Mouse (Mus musculus) testis, postnatal 10 days (tissue): ENCODE data around the gene Cd2.

Experiments
- DNase-seq: peaks from one replicate; pipeline ENCODE4 v3.0.0; 2021; ENCODE audit warnings: low spot score

Gene Cd2

GRCm38 (mm10) chr3:101293571-101294135 is 5.9 kb upstream of the Cd2 start:
- no peak for DNase-seq

DNA sequence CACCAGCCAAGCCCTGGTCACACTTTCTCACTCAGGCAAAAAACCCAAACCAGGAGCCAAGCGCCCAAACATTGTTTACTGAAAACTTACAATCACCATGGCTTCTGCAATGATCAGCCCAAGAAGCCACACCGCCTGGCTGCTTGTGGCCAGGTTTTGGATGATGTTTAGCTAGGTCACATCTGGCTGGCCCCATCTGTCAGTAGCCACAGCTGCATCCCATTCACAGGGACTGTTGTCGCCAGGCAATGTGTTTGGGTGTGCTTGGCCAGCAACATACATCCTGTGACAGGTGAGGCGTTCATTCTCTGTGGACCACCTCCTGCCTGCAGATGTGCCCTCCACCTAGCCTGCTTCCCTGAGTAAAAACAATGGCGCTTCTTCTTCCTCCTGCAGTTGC is 4.9 kb upstream of the Cd2 start:
- DNase-seq = no peak

DNA sequence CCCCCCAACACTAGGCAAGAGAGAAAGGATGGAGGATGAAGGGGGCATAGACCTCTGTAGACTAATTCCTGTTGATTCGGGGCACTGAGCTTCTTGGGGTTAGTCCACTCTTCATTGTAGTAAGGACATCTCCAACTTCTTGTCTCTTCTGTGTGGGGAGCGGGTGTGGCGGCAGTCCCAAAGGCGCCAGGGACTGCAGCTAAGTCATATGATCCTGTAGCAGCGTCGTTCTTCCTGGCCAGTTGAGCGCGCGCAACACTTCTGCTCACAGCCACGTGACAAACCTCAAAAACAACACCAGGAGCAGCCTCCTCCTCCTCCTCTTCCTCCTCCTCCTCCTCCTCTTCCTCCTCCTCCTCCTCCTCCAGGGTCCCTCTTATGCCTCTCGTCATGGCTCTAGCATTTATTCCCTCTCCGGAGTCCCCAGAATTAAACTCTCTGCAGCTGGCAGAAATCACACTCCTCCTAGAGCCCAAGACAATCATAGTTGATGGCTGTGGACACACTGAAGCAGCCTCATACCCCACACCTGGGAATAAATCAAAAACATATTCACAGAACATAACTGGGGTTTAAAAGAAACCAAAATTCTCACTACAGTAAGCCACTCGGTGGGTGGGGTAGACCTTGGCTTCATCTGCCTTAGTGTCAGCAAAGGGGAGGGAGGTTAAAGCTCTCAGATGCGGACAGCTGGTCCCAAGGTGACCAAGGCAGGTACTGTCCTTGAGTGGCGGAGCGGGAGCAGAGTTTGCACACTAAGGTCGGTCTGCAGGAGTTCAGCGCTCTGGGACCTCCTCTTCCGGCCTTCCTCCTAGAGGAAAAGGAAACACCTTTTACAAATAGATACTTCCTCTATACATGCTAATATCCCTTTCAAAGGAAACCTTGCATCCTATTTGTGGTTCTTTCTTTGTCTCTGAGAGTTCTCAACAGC is 3.1 kb upstream of the Cd2 start:
- DNase-seq = no peak

DNA sequence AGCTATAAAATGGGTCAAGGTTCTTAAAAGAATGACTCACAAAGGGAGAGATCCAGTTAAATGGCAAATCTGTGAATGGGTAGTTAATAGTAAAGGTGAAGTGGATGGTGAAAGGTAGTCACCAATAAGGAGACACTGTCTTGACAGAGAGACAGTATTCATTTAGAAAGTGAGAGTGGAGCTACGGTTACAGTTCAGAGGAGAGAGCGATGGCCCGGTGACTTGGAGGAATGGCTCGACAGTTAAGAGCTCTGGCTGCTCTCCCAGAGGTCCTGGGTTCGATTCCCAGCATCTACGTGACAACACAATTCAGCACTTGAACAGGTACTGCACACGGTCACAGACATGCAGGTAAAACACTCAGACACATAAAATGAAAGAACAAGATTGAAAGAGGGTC is 2.3 kb upstream of the Cd2 start:
- DNase-seq = no peak

DNA sequence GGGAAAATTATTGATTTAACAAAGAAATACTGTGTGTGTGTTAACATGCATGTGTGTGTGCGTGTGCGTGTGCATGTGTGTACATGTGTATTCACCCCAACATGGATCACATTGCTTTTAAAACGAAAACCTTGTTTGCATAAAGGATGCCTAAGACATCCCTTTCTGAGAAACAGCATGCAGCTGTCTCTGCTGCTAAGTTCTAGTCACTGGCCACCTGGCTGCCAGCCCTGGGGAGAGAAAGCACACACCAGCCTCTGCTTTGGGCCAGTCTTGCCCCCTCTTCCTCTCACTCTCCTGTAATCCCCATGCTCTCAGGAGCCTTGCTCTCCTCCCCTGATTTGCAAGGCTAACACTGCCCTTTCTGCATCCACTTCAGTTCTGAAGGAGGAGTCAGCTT is 1.7 kb upstream of the Cd2 start:
- DNase-seq = no peak

- DNase-seq = no peak
Measured at GRCm38 (mm10) chr3:101286336-101287325, 1.1 kb downstream of the Cd2 start.

DNA sequence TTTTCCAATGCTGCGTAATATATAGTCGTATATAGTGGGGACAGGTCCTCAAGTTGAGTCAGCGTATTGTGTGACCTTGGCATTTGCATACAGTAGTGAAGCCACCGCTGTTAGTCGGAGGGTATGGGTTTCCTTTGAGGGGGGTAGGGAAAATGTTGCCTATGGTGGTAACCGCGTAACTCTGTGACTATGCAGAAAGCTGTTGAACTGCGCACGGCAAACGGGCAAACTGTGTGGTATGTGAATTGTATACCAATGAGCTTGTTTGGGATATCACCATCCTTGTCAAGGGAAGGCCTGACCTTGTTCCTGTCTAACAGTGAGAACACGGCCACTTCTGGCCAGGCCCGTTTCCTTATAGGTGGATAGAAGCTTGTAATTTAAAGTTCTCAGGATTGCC is 1.9 kb downstream of the Cd2 start:
- DNase-seq = no peak

DNA sequence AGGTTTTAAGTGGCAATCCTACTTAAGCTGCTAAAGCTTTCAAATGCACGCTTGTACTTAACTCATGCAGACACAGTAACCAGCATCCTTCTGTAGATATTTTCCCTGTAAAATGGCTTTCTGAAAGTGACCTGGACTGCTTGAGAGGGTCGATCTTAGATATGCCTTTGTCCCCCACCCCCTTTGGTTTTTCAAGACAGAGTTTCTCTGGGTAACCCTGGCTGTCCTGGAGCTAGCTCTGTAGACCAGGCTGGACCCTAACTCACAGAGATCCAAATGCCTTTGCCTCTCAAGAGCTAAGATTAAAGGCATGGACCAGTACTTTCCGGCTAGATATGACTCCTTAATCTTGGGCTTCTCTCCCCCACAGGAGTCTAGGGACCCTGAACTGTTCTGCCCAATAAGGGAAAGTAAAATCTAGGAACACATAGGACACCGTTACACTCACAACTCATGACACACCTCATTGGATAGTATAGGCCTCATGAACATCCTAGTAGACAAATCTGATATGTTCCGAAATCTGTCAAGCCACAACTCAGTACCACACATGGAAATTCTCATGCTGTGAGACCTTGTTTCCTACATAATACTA is 2.6 kb downstream of the Cd2 start:
- no peak for DNase-seq

GRCm38 (mm10) chr3:101283869-101284706 is 3.7 kb downstream of the Cd2 start:
- DNase-seq = no peak

DNA sequence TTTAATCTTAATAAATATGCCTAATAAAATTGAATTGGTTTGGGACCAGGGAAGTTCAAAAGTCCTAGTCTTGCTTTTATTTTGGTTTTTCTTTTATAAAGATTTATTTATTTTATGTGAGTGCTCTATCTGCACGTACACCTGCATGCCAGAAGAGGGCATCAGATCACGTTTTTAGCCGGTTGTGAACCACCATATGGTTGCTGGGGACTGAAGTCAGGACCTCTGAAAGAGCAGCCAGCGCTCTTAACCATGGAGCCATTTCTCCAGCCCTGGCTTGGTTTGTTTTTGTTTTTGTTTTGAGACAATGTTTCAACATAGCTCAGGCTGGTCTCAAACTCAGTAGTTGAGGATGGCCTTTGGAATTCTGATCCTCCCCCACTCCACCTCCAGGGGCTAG is 4.3 kb downstream of the Cd2 start:
- no peak for DNase-seq

DNA sequence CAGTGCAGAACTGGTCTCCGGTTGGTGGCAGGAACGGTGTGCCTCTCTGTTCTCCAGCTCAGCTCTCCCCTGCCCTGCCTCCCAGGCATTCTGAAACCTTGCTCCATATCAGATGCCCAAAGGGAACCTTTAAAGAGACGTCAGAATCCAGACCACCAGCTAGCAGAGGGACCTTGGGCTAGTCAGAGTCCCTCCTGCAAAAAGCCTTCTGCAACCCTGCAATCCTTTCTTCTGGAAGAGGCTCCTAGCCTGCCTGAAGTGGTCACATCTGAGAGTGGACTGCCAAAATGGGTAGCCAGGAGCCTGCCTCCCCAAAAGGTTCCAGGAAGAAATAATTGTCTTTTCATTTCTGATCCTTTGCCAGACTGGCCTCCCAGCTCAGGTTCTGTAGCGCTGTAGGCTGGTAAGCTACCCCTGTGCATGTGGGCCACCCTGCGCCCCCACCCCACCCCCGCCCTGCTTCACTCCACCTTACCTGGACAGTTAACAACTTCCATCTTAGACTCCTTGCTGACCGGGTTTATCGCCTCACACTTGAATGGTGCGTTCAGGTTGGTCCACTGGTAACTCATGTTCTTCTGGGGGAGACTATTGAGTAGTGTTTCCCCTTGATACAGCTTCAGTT is 5.1 kb downstream of the Cd2 start:
- no peak for DNase-seq

GRCm38 (mm10) chr3:101281841-101282240 is 5.9 kb downstream of the Cd2 start:
- no peak for DNase-seq

DNA sequence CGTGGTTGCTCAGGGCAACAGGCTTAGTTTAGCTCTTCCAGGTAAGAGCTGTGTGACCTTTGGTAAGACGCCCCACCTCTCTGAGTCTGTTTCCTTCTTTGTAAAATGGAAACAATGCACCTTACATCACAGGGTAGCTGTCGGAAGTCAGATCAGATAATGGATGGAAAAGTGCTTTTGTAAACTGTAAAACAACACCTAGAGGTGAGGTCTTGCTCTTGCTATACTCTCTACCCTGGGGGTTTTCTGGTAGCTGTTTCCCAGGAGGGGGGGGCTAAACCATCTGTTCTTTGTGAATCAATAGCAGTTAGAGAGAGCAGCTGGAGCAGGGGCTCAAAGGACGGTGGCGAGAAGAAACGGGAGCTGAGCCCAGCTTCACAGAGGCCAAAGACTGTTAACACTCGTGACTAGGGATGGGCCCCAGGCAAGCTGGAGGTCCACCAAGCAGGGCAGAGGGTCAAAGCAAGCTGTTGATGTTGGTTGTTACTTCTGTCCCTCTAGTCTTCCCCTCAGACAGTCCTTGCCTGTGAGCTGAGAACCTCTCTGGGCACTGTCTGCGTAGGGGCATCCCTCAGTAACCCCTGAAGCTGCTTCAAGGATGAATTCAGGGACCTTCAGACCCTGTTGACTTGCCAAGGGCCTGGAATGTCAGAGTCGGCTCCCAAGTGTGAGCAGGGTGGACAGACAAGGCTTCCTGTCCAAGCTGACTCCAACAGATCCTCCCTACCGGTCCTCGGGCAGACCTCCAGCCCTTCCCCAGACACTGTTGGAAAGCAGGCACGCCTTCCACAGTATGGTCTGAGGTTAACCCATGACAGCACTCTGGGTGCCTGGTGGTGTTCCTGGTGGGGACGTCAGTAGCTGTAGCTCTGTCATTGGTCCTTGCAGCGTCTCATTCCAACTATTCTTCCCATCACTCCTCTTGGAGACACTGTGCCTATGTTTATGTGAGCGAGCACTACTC is 7.1 kb downstream of the Cd2 start:
- peak; percentile 71 for DNase-seq

- DNase-seq = no peak
Measured at GRCm38 (mm10) chr3:101279561-101279960, 8.2 kb downstream of the Cd2 start.

GRCm38 (mm10) chr3:101278396-101278795 is 9.3 kb downstream of the Cd2 start:
- no peak for DNase-seq

GRCm38 (mm10) chr3:101277830-101278229 is 9.9 kb downstream of the Cd2 start:
- DNase-seq = no peak

GRCm38 (mm10) chr3:101276501-101277320 is 11.0 kb downstream of the Cd2 start:
- no peak for DNase-seq

DNA sequence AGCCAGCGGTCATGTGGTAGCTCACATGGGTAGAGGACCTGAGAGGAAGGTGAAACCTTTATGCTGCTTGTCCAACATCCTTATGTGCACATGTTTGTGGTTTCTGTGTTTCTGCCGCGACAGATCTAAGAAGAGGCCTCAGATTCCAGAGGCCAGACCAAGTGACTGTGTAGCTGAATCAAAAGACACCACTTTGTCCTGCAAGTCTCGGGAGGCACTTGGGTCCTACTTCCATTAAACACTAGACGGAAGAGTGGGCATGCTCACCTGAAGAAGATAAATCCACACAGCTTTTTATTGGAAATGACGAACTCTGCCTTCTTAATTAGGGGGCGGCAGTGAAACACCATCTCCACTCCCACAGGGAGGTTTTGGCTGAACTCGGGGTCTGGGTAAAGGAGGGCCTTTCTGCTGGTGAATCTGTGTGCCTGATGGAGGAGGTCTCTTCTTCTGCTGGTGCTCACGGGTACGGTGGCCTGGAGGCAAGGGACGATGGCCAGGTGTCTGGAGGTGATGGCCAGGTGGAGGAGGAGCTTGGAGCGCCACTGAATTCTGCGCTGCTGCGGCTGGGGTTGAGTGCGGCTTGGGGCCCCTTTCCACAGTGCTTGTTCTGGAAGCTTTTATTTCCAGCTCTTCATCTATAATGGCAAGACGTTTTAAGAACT is 12.0 kb downstream of the Cd2 start:
- no peak for DNase-seq
